Mouse (Mus musculus): ENCODE results near the gene Rasgrp3. TPM values are rescaled to one million over a fixed set of nuclear protein-coding genes. Genes with fewer than 3 reads are reported as not detected.

Gene Rasgrp3
- polyA plus RNA-seq, 1 experiment from 2014 or later, result 24.5 TPM

DNA sequence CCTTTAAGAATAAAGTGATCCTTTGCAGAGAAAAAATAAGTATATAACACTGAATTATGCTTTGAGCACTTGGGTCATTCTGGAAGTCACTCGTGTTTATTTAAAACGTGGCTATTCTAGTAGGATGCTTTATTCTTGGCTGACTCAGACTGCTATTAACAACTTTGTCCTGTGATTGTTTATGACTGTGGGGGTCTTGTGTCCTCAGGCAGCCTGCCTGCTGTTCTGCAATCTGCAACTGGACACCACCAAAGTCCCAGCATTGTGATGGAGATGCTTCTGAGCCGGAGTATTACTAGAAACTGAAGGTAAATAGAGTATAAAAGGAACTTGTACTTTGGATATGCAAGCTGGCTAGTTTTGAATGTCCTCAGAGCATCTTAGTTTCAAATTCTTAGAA is 121.3 kb downstream of the Rasgrp3 start:
- Histone ChIP-seq H3K4me1 (ENCODE audit: insufficient read depth) (no peaks in the 10 kb centered on the region), H3K4me3 (ENCODE audit: low read depth, low read length) (no peak overlapping the region), H3K9me3 (ENCODE audit: low read depth, low read length) (no peaks in the 10 kb centered on the region), H3K4me2 (no peak overlapping the region), H3K27me3 (ENCODE audit: insufficient read depth, low read length) (no peaks in the 10 kb centered on the region), H3K9ac (no peak overlapping the region), H3K27ac (ENCODE audit: low read depth) (no peak overlapping the region), H3K36me3 (ENCODE audit: insufficient read depth) (no peaks in the 10 kb centered on the region)
- no peak for DNase-seq
- 44% methylated on average over 3 of the region's 3 CpGs for WGBS
- no peak for ATAC-seq (ENCODE audit: insufficient read depth)
- TF ChIP-seq CTCF (IDR thresholded peaks at IDR 0.05; ENCODE audit: low read depth), result no peak

- WGBS, result 90% methylated on average over 2 of the region's 2 CpGs
- ATAC-seq (ENCODE audit: insufficient read depth), result no peak
- H3K4me3 ChIP-seq (ENCODE audit: low read depth, low read length), result no peak overlapping the region
Measured at GRCm38 (mm10) chr17:75558041-75558440, 122.3 kb downstream of the Rasgrp3 start.

DNA sequence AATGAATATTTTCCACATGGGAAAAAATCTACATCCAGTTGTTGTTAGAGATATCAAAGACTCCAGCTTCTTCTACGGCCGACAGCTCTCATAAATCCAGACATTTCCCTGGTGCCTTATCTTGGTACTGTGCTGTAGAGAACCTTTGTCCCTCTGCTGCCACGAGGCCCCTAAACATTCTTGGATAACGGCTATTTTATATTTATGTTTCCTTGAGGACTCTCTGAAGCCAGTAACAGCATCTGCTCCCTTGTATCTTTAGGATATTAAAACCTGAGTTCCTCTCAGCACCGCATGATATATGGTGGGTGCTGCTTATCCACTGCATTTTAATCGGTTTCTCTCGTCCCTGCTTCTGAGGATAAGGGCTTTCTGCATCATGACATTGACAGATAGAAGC is 139.9 kb downstream of the Rasgrp3 start:
- no peak overlapping the region for H3K4me3 ChIP-seq (ENCODE audit: low read depth, low read length)
- H3K36me3 ChIP-seq (ENCODE audit: insufficient read depth), result no peaks in the 10 kb centered on the region
- WGBS, result 43% methylated on average over 7 of the region's 7 CpGs
- H3K27ac ChIP-seq (ENCODE audit: low read depth), result no peak overlapping the region
- no peak overlapping the region for H3K9ac ChIP-seq
- H3K4me2 ChIP-seq, result no peak overlapping the region
- H3K9me3 ChIP-seq (ENCODE audit: low read depth, low read length), result no peaks in the 10 kb centered on the region
- DNase-seq, result no peak
- no peaks in the 10 kb centered on the region for H3K4me1 ChIP-seq (ENCODE audit: insufficient read depth)
- ATAC-seq (ENCODE audit: insufficient read depth), result no peak
- no peaks in the 10 kb centered on the region for H3K27me3 ChIP-seq (ENCODE audit: insufficient read depth, low read length)
- no peak for TF ChIP-seq CTCF (IDR thresholded peaks at IDR 0.05; ENCODE audit: low read depth)

More at GRCm38 (mm10) chr17:75558041-75558440, 122.3 kb downstream of the Rasgrp3 start:
- Histone ChIP-seq H3K36me3 (ENCODE audit: insufficient read depth) (no peaks in the 10 kb centered on the region), H3K4me2 (no peak overlapping the region), H3K4me1 (ENCODE audit: insufficient read depth) (no peaks in the 10 kb centered on the region), H3K27me3 (ENCODE audit: insufficient read depth, low read length) (no peaks in the 10 kb centered on the region), H3K9ac (no peak overlapping the region), H3K9me3 (ENCODE audit: low read depth, low read length) (no peaks in the 10 kb centered on the region), H3K27ac (ENCODE audit: low read depth) (no peak overlapping the region)
- no peak for TF ChIP-seq CTCF (IDR thresholded peaks at IDR 0.05; ENCODE audit: low read depth)
- no peak for DNase-seq

Other genes with a start within 250 kb of the Rasgrp3 start
- gene Fam98a, start 116.0 kb downstream of the Rasgrp3 start, polyA plus RNA-seq (2014; fragmentation: Nextera tagmentation; extraction: Ambion mirVana), result 7.9 and 9.7 TPM in 2 replicates

Data from lung, embryonic 14.5 days (tissue).